Mouse (Mus musculus): Measurements from ENCODE around the gene Gm20716. TPM values are rescaled to one million over a fixed set of nuclear protein-coding genes. Genes with fewer than 3 reads are reported as not detected.

The Gm20716 gene
- total and polyA plus RNA-seq, 2 experiments from 2014 or later: 9.2 to 14.2 TPM

GRCm38 (mm10) chr2:168238335-168238734 is 8.2 kb upstream of the Gm20716 start:
- no peaks in the 10 kb centered on the region for H3K27me3 ChIP-seq (ENCODE audit: control insufficient read depth, insufficient read depth, low read length)
- 0 out of 2 replicates have a peak, but pooled peaks cover 9% of the 10 kb centered on the region for H3K9me3 ChIP-seq (replicated peaks; ENCODE audit: control insufficient read depth, low read length)
- WGBS: 86% methylated on average over 4 of the region's 4 CpGs
- H3K27ac ChIP-seq (ENCODE audit: low read depth): no peak overlapping the region
- no peak overlapping the region for H3K4me3 ChIP-seq (ENCODE audit: low read depth, low read length)
- H3K4me1 ChIP-seq (ENCODE audit: control insufficient read depth, insufficient read depth): no peaks in the 10 kb centered on the region
- no peak for TF ChIP-seq CTCF (IDR thresholded peaks at IDR 0.05; ENCODE audit: low read depth)
- TF ChIP-seq EP300 (IDR thresholded peaks at IDR 0.05; ENCODE audit: low read depth): no peak
- H3K9ac ChIP-seq (replicated peaks; ENCODE audit: low read depth, low read length): no peak overlapping the region
- no peak overlapping the region for H3K4me2 ChIP-seq (ENCODE audit: low read depth, low read length)
- H3K36me3 ChIP-seq (replicated peaks; ENCODE audit: control insufficient read depth, insufficient read depth, low read length): peaks cover 7% of the 10 kb centered on the region; the same call in 1 of the 2 replicates
- ATAC-seq (ENCODE audit: insufficient read depth, low read depth) (no peak), DNase-seq (ENCODE audit: low spot score) (no peak)

GRCm38 (mm10) chr2:168233286-168233685 is 3.1 kb upstream of the Gm20716 start:
- Histone ChIP-seq H3K4me1 (ENCODE audit: control insufficient read depth, insufficient read depth) (peaks cover 19% of the 10 kb centered on the region), H3K36me3 (replicated peaks; ENCODE audit: control insufficient read depth, insufficient read depth, low read length) (peaks cover 9% of the 10 kb centered on the region; the same call in 1 of the 2 replicates), H3K27ac (ENCODE audit: low read depth) (no peak overlapping the region), H3K9ac (replicated peaks; ENCODE audit: low read depth, low read length) (no peak overlapping the region), H3K4me2 (ENCODE audit: low read depth, low read length) (no peak overlapping the region), H3K9me3 (replicated peaks; ENCODE audit: control insufficient read depth, low read length) (0 out of 2 replicates have a peak, but pooled peaks cover 2% of the 10 kb centered on the region), H3K4me3 (ENCODE audit: low read depth, low read length) (no peak overlapping the region), H3K27me3 (ENCODE audit: control insufficient read depth, insufficient read depth, low read length) (no peaks in the 10 kb centered on the region)
- 89% methylated on average over 5 of the region's 5 CpGs for WGBS
- DNase-seq (ENCODE audit: low spot score) (no peak), ATAC-seq (ENCODE audit: insufficient read depth, low read depth) (no peak)
- TF ChIP-seq CTCF (IDR thresholded peaks at IDR 0.05; ENCODE audit: low read depth) (no peak), EP300 (IDR thresholded peaks at IDR 0.05; ENCODE audit: low read depth) (no peak)

- 55% methylated on average over 33 of the region's 33 CpGs for WGBS
- no peak for TF ChIP-seq CTCF (IDR thresholded peaks at IDR 0.05; ENCODE audit: low read depth)
- TF ChIP-seq EP300 (IDR thresholded peaks at IDR 0.05; ENCODE audit: low read depth): no peak
- H3K36me3 ChIP-seq (replicated peaks; ENCODE audit: control insufficient read depth, insufficient read depth, low read length): peaks cover 17% of the 10 kb centered on the region
- peak overlapping the region; percentile 91 for H3K4me3 ChIP-seq (ENCODE audit: low read depth, low read length)
- no peaks in the 10 kb centered on the region for H3K9me3 ChIP-seq (replicated peaks; ENCODE audit: control insufficient read depth, low read length)
- peaks cover 20% of the 10 kb centered on the region for H3K4me1 ChIP-seq (ENCODE audit: control insufficient read depth, insufficient read depth)
- no peak overlapping the region for H3K27ac ChIP-seq (ENCODE audit: low read depth)
- H3K27me3 ChIP-seq (ENCODE audit: control insufficient read depth, insufficient read depth, low read length): no peaks in the 10 kb centered on the region
- DNase-seq (ENCODE audit: low spot score) (no peak), ATAC-seq (ENCODE audit: insufficient read depth, low read depth) (no peak)
- peak overlapping the region; percentile 94 for H3K4me2 ChIP-seq (ENCODE audit: low read depth, low read length)
- H3K9ac ChIP-seq (replicated peaks; ENCODE audit: low read depth, low read length): peak overlapping the region; percentile 94; the same call in 1 of the 2 replicates
Observed at GRCm38 (mm10) chr2:168231471-168231829, 1.3 kb upstream of the Gm20716 start.

GRCm38 (mm10) chr2:168230773-168231470 is 758 bp upstream of the Gm20716 start:
- Histone ChIP-seq H3K27ac (ENCODE audit: low read depth) (peak overlapping the region; percentile 90), H3K9ac (replicated peaks; ENCODE audit: low read depth, low read length) (peak overlapping the region; percentile 94), H3K9me3 (replicated peaks; ENCODE audit: control insufficient read depth, low read length) (no peaks in the 10 kb centered on the region), H3K4me2 (ENCODE audit: low read depth, low read length) (peak overlapping the region; percentile 94), H3K4me1 (ENCODE audit: control insufficient read depth, insufficient read depth) (peaks cover 20% of the 10 kb centered on the region), H3K27me3 (ENCODE audit: control insufficient read depth, insufficient read depth, low read length) (no peaks in the 10 kb centered on the region), H3K4me3 (ENCODE audit: low read depth, low read length) (peak overlapping the region; percentile 91), H3K36me3 (replicated peaks; ENCODE audit: control insufficient read depth, insufficient read depth, low read length) (peaks cover 22% of the 10 kb centered on the region)
- no peak for DNase-seq (ENCODE audit: low spot score)
- TF ChIP-seq EP300 (IDR thresholded peaks at IDR 0.05; ENCODE audit: low read depth) (no peak), CTCF (IDR thresholded peaks at IDR 0.05; ENCODE audit: low read depth) (no peak)
- 2% methylated on average over 76 of the region's 105 CpGs for WGBS
- ATAC-seq (ENCODE audit: insufficient read depth, low read depth): peak; percentile 65

- ATAC-seq (ENCODE audit: insufficient read depth, low read depth) (peak; percentile 33), DNase-seq (ENCODE audit: low spot score) (no peak)
- TF ChIP-seq CTCF (IDR thresholded peaks at IDR 0.05; ENCODE audit: low read depth): no peak
Observed at GRCm38 (mm10) chr2:168229116-168230025, 793 bp downstream of the Gm20716 start.

More at GRCm38 (mm10) chr2:168229116-168230025, 793 bp downstream of the Gm20716 start:
- Histone ChIP-seq H3K27me3 (ENCODE audit: control insufficient read depth, insufficient read depth, low read length) (no peaks in the 10 kb centered on the region), H3K27ac (ENCODE audit: low read depth) (peak overlapping the region; percentile 90), H3K4me3 (ENCODE audit: low read depth, low read length) (peak overlapping the region; percentile 91), H3K9ac (replicated peaks; ENCODE audit: low read depth, low read length) (peak overlapping the region; percentile 94), H3K9me3 (replicated peaks; ENCODE audit: control insufficient read depth, low read length) (no peaks in the 10 kb centered on the region), H3K4me1 (ENCODE audit: control insufficient read depth, insufficient read depth) (peaks cover 20% of the 10 kb centered on the region), H3K36me3 (replicated peaks; ENCODE audit: control insufficient read depth, insufficient read depth, low read length) (peaks cover 37% of the 10 kb centered on the region), H3K4me2 (ENCODE audit: low read depth, low read length) (peak overlapping the region; percentile 94)
- 15% methylated on average over 41 of the region's 41 CpGs for WGBS
